Mouse (Mus musculus): ENCODE results near the gene Adck2.

GRCm38 (mm10) chr6:39574555-39574869 is 839 bp downstream of the Adck2 start:
- TF ChIP-seq GATA1 (IDR thresholded peaks at IDR 0.05; ENCODE audit: borderline replicate concordance, low read length) (no peak), FLI1 (IDR thresholded peaks at IDR 0.05; ENCODE audit: low read length) (no peak)
